Mouse (Mus musculus): Measurements from ENCODE around the gene Ubxn6.
A peak's percentile ranks its signal among the peaks of the same experiment; 100 is the strongest.
"Not testable (repeated sequence)": the region's sequence is repeated elsewhere in the genome, so short reads cannot be mapped to it uniquely, and the experiment has no call there.

Ubxn6 gene

DNA sequence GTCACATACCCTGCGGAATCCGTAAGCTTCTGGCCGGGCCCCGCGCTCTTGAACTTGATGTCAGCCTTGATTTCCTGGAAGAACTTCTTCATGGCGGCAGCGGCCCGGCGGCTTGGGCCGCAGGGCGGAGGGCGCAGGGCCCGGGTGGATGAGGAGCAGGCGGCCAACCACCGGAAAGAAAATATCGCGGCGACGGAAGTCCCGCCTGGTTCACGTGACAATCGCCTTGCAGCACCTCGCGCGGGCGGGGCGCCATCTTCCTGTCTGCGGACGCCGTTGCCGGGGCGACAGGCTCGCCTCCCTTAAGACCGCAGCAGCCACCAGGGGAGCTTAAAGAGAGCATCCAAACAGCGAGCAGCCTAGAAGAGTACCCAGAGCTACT is at the start of gene Ubxn6:
TSS of gene Ubxn6 (minus strand) at position 202 of the 382 bp plus-strand sequence.
- peak; percentile 98 for DNase-seq

DNA sequence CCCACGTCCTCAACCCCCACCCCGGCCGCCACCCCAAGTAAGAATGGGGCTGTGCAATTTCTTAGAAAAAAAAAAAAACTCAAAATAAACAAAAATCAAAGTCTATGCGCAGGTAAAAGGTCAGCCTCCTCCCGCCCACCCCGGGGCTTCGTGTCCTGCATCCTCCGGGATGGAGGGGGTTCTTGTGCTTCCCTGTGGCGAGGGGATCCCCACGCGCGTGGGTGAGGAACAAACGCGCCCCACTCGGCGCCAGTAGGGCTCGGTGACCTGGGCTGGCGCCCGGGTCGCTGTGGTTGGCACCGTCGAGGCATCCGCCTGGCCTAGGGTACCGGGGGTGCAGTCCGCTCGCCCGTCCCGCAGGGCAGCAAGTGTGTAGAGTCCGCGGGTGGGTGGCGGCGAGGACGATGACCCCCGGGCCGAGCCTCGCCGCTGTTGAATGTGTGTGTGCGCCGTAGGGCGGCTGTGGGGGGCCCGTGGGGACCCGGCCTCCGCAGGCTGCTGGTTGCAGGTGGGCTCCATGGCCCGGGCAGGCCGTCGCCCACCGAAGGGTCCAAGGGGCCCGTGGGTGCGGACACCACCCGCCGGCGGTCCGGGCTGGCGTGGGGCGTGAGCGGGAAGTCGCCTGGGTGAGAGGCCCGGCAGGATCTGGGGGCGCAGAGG is 49.0 kb upstream of the Ubxn6 start:
- no peak for DNase-seq

- DNase-seq, result no peak
Observed at GRCm38 (mm10) chr17:56123161-56123560, 48.3 kb upstream of the Ubxn6 start.

GRCm38 (mm10) chr17:56121826-56122225 is 47.0 kb upstream of the Ubxn6 start, which contains the start of gene Lrg1:
Gene Lrg1, minus strand, starts transcription at chr17:56122001.
- peak; percentile 42 for DNase-seq

DNA sequence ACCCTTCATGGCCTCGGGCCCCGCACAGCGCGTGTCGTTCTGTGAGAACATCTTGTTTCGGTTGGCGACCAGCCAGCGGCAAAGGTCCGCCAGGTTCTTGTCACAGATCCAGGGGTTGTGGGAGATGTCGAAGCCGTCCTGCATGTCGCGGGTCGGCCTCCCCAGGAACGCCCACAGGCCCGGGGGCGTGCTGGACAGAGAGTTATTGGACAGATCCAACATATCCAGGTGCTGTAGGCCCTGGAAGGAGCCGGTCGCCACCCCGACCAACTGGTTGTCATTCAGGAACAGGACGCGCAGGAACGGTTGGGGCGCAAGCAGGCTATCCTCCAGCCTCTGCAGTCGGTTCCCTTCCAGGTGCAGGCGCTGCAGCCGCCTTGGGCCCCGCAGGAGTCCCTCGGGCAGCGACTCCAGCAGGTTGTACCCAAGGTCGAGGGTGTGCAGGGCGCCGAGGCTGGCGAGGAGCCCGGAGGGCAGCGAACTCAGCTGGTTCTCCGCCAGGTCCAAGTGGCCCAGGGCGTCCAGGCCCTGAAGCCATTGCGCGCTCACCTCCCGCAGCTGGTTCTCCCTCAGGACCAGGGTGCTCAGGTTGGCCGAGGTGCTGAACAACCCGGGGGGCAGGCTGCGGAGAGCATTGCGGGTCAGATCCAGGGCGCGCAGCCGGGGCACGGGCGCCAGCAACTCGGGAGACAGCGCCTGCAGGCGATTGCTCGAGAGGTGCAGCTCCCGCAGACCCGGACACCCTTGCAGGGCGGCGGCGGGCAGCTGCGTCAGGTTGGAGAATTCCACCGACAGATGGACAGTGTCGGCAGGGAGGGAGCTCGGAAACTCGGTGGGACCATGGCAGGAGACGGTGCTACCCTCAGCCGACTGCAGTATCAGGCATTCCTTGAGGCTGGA is 45.4 kb upstream of the Ubxn6 start:
- DNase-seq, result peak; percentile 47

DNA sequence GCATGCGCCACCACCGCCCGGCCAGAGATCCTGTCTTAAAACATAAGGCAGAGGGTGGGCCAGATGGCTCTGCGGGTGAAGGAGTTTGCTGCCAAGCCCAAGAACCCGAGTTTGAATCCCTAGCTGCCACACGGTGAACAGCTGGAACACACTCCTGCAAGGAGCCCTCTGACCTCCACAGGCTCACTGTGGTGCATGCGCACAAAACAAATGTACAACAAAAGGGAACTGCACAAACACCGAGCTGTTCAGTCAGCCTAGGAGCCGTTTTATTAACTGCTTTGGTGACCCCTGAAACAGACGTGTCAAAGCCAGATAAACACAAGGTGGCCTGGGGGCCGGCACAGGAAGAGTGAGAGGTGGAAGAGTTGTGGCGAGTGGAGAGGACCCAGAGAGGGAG is 44.6 kb upstream of the Ubxn6 start:
- DNase-seq, result no peak

- peak; percentile 42 for DNase-seq
Observed at GRCm38 (mm10) chr17:56117251-56117710, 42.5 kb upstream of the Ubxn6 start, which contains the start of gene Plin5. Gene Plin5, minus strand, starts transcription at chr17:56117596.

DNA sequence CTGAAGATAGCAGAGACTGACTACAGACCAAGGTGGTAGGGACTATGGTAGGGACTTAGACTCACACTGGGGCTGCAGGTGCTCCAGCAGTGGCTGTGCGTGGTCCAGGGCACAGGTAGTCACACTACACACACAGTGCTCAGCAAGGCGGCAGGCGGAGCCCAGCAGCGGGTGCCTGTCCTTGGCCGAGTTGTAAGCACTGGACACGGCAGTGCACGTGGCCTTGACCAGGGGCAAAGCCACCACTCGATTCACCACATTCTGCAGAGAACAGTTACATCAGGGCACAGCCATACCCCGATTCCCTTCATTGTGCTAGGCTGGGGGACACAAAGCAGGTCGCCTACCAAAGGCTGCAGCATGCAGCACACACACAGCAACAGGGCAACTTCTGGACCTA is 41.4 kb upstream of the Ubxn6 start:
- DNase-seq, result no peak

DNA sequence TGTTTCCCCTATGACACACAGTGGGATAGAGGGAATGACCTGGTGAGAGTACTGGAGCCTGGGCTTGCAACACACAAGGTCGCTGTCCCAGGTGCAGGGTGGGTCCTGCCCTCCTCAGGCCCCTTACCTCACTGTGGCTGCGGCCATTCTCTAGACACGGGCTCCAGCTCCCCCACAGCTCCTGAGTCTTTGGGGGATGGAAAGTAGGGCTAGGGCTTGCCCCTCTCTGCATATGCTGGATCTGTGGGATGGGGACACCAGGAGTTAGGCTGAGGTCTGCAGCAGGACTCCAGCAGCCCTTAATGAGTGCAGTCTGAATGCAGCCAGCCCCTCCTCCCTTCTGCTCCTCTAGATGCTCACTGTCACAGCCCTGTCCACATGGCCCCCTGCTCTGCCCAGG is 37.9 kb upstream of the Ubxn6 start:
- DNase-seq, result no peak

- DNase-seq, result peak; percentile 75
Observed at GRCm38 (mm10) chr17:56111864-56112263, 37.0 kb upstream of the Ubxn6 start.

- DNase-seq, result no peak
Observed at GRCm38 (mm10) chr17:56111021-56111420, 36.2 kb upstream of the Ubxn6 start.

DNA sequence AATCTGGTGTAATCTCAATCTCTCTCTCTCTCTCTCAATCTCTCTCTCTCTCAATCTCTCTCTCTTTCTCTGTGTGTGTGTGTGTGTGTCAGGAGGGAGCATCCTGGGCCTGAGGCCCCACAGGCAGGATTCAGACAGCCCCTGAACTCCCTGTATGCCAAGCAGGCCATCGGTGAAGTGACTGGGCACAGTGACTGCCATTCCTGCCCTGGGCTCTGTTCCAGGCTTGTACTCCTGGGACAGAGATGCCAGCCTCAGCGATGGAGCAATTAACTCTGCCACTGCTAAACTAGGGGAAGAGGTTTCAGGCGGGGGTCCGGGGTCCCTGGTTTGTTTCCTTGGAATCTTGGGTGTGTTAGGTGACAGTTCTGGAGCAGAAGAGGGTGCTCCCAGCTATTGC is 35.7 kb upstream of the Ubxn6 start:
- no peak for DNase-seq

- DNase-seq, result no peak
Observed at GRCm38 (mm10) chr17:56109219-56110051, 34.6 kb upstream of the Ubxn6 start, which contains the start of gene Plin4. Gene Plin4, minus strand, starts transcription at chr17:56109803.

- peak; percentile 66 for DNase-seq
Observed at GRCm38 (mm10) chr17:56108334-56109044, 33.7 kb upstream of the Ubxn6 start.

DNA sequence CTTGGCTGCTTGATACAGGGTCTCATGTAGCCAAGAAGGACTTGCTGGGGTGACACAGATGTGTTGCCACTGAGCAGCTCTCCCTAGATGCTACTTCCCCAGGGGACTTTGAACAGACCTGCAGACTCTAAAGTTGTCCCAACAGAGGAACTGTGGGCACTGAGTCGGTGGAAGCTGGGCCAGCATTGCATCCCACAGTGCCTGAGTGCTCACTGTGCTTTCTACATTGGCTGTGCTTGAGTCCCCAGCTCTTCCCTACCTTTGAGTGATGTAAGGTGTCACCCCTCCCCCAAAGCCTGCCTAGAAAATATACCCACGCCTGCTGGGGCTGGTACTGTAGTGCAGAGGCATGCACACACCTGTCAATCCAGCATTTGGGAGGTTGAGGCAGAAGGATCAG is 32.9 kb upstream of the Ubxn6 start:
- no peak for DNase-seq

- no peak for DNase-seq
Observed at GRCm38 (mm10) chr17:56106981-56107380, 32.2 kb upstream of the Ubxn6 start.

DNA sequence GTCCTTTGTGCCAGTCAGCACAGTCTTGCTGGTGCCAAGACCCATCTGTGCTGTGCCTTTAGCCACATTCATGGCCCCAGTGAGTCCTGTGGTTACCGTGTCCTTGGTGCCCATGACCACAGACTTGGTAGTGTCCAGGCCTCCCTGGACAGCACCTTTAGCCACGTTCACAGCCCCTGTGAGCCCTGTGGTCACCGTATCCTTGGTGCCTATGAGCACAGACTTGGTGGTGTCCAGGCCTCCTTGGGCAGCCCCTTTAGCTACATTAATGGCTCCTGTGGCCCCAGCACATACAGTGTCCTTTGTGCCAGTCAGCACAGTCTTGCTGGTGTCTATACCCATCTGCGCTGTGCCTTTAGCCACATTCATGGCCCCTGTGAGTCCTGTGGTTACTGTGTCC is 31.6 kb upstream of the Ubxn6 start:
- not testable (repeated sequence) for DNase-seq

- not testable (repeated sequence) for DNase-seq
Observed at GRCm38 (mm10) chr17:56104821-56105220, 30.0 kb upstream of the Ubxn6 start.

DNA sequence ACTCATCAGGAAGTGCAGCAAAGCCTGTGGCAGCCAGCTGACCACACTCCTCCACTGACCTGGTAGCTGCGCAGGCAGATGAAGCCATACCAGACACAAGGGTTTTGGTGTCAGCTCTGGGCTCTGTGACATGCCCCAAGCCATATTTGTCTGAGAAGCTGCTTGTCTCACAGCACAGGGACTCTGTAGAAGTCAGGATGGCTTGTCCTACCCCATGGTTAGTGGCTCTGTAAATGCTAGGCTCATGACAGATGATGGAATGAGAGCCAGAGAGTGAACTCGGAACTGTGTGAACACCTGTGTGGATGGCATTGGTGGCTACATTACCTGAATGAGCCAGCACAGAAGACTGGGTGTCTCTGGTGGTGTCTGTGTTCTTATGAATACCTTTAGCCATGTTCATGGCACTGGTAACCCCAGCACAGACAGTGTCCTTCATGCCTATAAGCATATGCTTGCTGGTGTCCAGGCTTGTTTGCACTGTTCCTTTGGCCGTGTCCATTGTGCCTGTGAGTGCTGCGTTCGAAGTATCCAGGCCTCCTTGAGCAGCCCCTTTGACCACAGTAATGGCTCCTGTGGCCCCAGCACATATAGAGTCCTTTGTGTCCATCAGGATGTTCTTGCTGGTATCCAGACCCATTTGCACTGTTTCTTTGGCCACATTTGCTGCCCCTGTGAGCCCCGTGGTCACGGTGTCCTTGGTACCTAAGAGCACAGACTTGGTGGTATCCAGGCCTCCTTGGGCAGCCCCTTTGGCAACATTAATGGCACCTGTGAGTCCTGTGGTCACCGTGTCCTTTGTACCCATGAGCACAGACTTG is 28.8 kb upstream of the Ubxn6 start:
- DNase-seq, result no peak

DNA sequence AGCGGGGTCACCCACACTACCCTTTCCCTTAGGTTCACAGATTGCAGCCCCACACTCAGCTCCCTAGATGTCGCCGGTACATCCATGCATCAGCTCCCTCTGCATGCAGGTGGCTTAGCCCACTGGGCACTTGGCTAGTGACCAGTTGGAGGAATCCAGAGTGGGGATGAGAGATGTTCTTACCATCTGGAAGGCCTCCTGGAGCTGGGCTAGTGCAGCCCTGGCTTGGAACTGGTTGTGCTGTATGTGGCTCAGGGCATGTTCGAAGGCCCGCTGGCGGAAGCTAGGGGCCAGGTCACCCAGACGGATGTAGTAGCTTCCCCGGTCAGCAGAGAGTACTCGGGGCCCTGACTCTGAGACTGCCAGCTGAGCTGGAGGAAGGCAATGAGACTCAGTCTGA is 28.1 kb upstream of the Ubxn6 start:
- DNase-seq, result no peak

- DNase-seq, result no peak
Observed at GRCm38 (mm10) chr17:56102158-56102557, 27.3 kb upstream of the Ubxn6 start.
